Comparison of ENCODE assay signal across 8 mouse cellular contexts in genomic region chr19:24279706-24280600, GRCm38 (mm10). TPM values are rescaled to one million over a fixed set of nuclear protein-coding genes. Genes with fewer than 3 reads are reported as not detected.
DNase-seq lines count a peak whose midpoint lies in the region; ATAC-seq and TF ChIP-seq lines count a peak whose summit lies in the region.

No protein-coding gene starts in this region.

- peak; percentile 65 for ATAC-seq in forebrain, embryonic 16.5 days
- peak; percentile 71 for ATAC-seq in lung, embryonic 16.5 days (ENCODE audit: low read depth)

- H3K4me1 ChIP-seq in MEL (ENCODE audit: control insufficient read depth in 1 of 2, insufficient read depth in 2 of 2, low read length in 2 of 2): peaks cover 0 to 12% of the 10 kb centered on the region in 2 experiments; a peak in 2 of 4 replicates
- H3K4me1 ChIP-seq in forebrain, embryonic 16.5 days (replicated peaks; ENCODE audit: control insufficient read depth, insufficient read depth, low read length): peaks cover 10% of the 10 kb centered on the region
- H3K4me1 ChIP-seq in lung, embryonic 16.5 days (replicated peaks; ENCODE audit: control insufficient read depth, insufficient read depth, low read length): peaks cover 9% of the 10 kb centered on the region; the same call in 1 of the 2 replicates

- no peaks in the 10 kb centered on the region for H3K27me3 ChIP-seq in MEL (ENCODE audit: control insufficient read depth in 1 of 2, insufficient read depth in 2 of 2, low read length in 2 of 2)
- no peaks in the 10 kb centered on the region for H3K27me3 ChIP-seq in forebrain, embryonic 16.5 days (replicated peaks; ENCODE audit: control insufficient read depth, insufficient read depth, low read length)
- no peaks in the 10 kb centered on the region for H3K27me3 ChIP-seq in lung, embryonic 16.5 days (ENCODE audit: control insufficient read depth, insufficient read depth, low read depth, low read length)

- H3K9me3 ChIP-seq in MEL (replicated peaks; ENCODE audit: insufficient read depth, low read length): no peaks in the 10 kb centered on the region
- no peaks in the 10 kb centered on the region for H3K9me3 ChIP-seq in forebrain, embryonic 16.5 days (ENCODE audit: control insufficient read depth, low read length)
- no peaks in the 10 kb centered on the region for H3K9me3 ChIP-seq in lung, embryonic 16.5 days (ENCODE audit: control insufficient read depth, low read length)

- TF ChIP-seq POLR2A in MEL (IDR thresholded peaks at IDR 0.05; ENCODE audit: control insufficient read depth in 1 of 2, insufficient read depth in 1 of 2, low read depth in 1 of 2, low read length in 2 of 2, poor library complexity in 1 of 2): peak; percentile 74

- WGBS in forebrain, embryonic 16.5 days: under 1% methylated on average over 61 of the region's 78 CpGs
- WGBS in lung, embryonic 16.5 days: under 1% methylated on average over 55 of the region's 78 CpGs

- peak in 1 of 3 experiments; percentile 76; a peak in 2 of 6 replicates for TF ChIP-seq CTCF in MEL (IDR thresholded peaks at IDR 0.05 in 2 of 3, conservative IDR thresholded peaks at IDR 0.05 in 1 of 3; ENCODE audit: control insufficient read depth in 1 of 3, insufficient read depth in 1 of 3, low read depth in 2 of 3, low read length in 3 of 3, poor library complexity in 1 of 3, severe bottlenecking in 1 of 3)

- peaks cover 12% of the 10 kb centered on the region for H3K79me2 ChIP-seq in MEL (ENCODE audit: control insufficient read depth, insufficient read depth, low read length, poor library complexity)

- peak; percentile 77 to 95; a peak in 3 of 4 replicates for TF ChIP-seq EP300 in MEL (IDR thresholded peaks at IDR 0.05; ENCODE audit: low read depth in 1 of 2, low read length in 2 of 2)

- peak overlapping the region; percentile 66 to 69 for H3K4me3 ChIP-seq in MEL (ENCODE audit: control insufficient read depth in 1 of 2, insufficient read depth in 1 of 2, low read depth in 2 of 2, low read length in 2 of 2)
- peak overlapping the region; percentile 74 for H3K4me3 ChIP-seq in forebrain, embryonic 16.5 days (replicated peaks; ENCODE audit: low read length)
- H3K4me3 ChIP-seq in lung, embryonic 16.5 days (ENCODE audit: low read length): peak overlapping the region; percentile 70

- H3K9ac ChIP-seq in MEL (ENCODE audit: control insufficient read depth, low read depth, low read length, poor library complexity, severe bottlenecking): peak overlapping the region; percentile 75
- H3K9ac ChIP-seq in forebrain, embryonic 16.5 days (replicated peaks; ENCODE audit: low read depth, low read length): peak overlapping the region; percentile 78
- H3K9ac ChIP-seq in lung, embryonic 16.5 days (ENCODE audit: low read length): peak overlapping the region; percentile 82

- H3K36me3 ChIP-seq in MEL (ENCODE audit: control insufficient read depth in 1 of 2, insufficient read depth in 2 of 2, low read length in 2 of 2): peaks cover 0 to under 1% of the 10 kb centered on the region in 2 experiments; a peak in 1 of 4 replicates
- no peaks in the 10 kb centered on the region for H3K36me3 ChIP-seq in forebrain, embryonic 16.5 days (ENCODE audit: control insufficient read depth, insufficient read depth)
- H3K36me3 ChIP-seq in lung, embryonic 16.5 days (ENCODE audit: control insufficient read depth, insufficient read depth, low read length): 0 out of 2 replicates have a peak, but pooled peaks cover 2% of the 10 kb centered on the region

- H3K27ac ChIP-seq in MEL (ENCODE audit: control insufficient read depth, low read depth, low read length): peak overlapping the region; percentile 91
- H3K27ac ChIP-seq in forebrain, embryonic 16.5 days (ENCODE audit: low read length): peak overlapping the region; percentile 82
- peak overlapping the region; percentile 93 for H3K27ac ChIP-seq in lung, embryonic 16.5 days (ENCODE audit: low read length)

- peak; percentile 95 for DNase-seq in MEL (ENCODE audit: low read depth, low spot score)
- peak; percentile 78 to 94 for DNase-seq in cerebellum, adult 18-20 months
- peak; percentile 80 for DNase-seq in heart, postnatal 4 days
- DNase-seq in layer of hippocampus, adult 9-10 months (ENCODE audit: low spot score): peak; percentile 50
- peak; percentile 45 for DNase-seq in ovary, adult 18-20 months (ENCODE audit: low spot score)
- peak; percentile 89 for DNase-seq in thymus, postnatal 0 days (ENCODE audit: low spot score)

- TF ChIP-seq RAD21 in MEL (IDR thresholded peaks at IDR 0.05; ENCODE audit: low read depth, low read length): no peak

- peak overlapping the region; percentile 98 for H3K4me2 ChIP-seq in forebrain, embryonic 16.5 days (ENCODE audit: low read length)
- H3K4me2 ChIP-seq in lung, embryonic 16.5 days (ENCODE audit: low read depth, low read length): peak overlapping the region; percentile 90

TF ChIP-seq in MEL, 35 proteins besides CTCF, POLR2A, EP300 and RAD21:
- TF ChIP-seq TAL1 (IDR thresholded peaks at IDR 0.05; ENCODE audit: low read length) (peak; percentile 81), HCFC1 (IDR thresholded peaks at IDR 0.05; ENCODE audit: low read depth, low read length) (peak; percentile 65), UBTF (IDR thresholded peaks at IDR 0.05; ENCODE audit: borderline replicate concordance, insufficient read depth, low read depth, low read length) (no peak), MYC (IDR thresholded peaks at IDR 0.05; ENCODE audit: low read depth, low read length) (0 out of 2 replicates have a peak, but pooled peaks have one; percentile 71), TCF12 (IDR thresholded peaks at IDR 0.05; ENCODE audit: low read depth, low read length) (peak; percentile 88), MXI1 (IDR thresholded peaks at IDR 0.05; ENCODE audit: low read depth, low read length) (peak; percentile 41; the same call in 1 of the 2 replicates), USF1 (IDR thresholded peaks at IDR 0.05; ENCODE audit: low read depth, low read length) (no peak), ZNF384 (IDR thresholded peaks at IDR 0.05; ENCODE audit: low read depth, low read length) (no peak; the same call in 1 of the 2 replicates), MYB (IDR thresholded peaks at IDR 0.05; ENCODE audit: low read depth, low read length) (peak; percentile 93), SMC3 (IDR thresholded peaks at IDR 0.05; ENCODE audit: low read depth, low read length) (no peak), MAZ (IDR thresholded peaks at IDR 0.05; ENCODE audit: low read depth, low read length) (no peak), RCOR1 (IDR thresholded peaks at IDR 0.05; ENCODE audit: low read depth, low read length) (peak; percentile 58; the same call in 1 of the 2 replicates), SIN3A (IDR thresholded peaks at IDR 0.05; ENCODE audit: low read length) (peak; percentile 86), KAT2A (conservative IDR thresholded peaks at IDR 0.05; ENCODE audit: low read depth, low read length) (0 out of 2 replicates have a peak, but pooled peaks have one; percentile 10), ZKSCAN1 (IDR thresholded peaks at IDR 0.05; ENCODE audit: low read depth, low read length) (no peak), MEF2A (IDR thresholded peaks at IDR 0.05; ENCODE audit: extremely low read depth, insufficient replicate concordance, low read depth, low read length, poor library complexity, severe bottlenecking) (no peak), ELF1 (IDR thresholded peaks at IDR 0.05; ENCODE audit: low read depth, low read length) (no peak), NRF1 (IDR thresholded peaks at IDR 0.05; ENCODE audit: insufficient read depth, low read depth, low read length, poor library complexity, severe bottlenecking) (peak; percentile 51; the same call in 1 of the 2 replicates), ZMIZ1 (IDR thresholded peaks at IDR 0.05; ENCODE audit: low read depth, low read length) (peak; percentile 26; the same call in 1 of the 2 replicates), GATA1 (IDR thresholded peaks at IDR 0.05; ENCODE audit: low read depth, low read length) (peak; percentile 77), E2F4 (IDR thresholded peaks at IDR 0.05; ENCODE audit: borderline replicate concordance, low read depth, low read length) (peak; percentile 95), TBP (IDR thresholded peaks at IDR 0.05; ENCODE audit: low read depth, low read length) (peak; percentile 75), NELFE (IDR thresholded peaks at IDR 0.05; ENCODE audit: low read depth, low read length) (peak; percentile 58), ETS1 (IDR thresholded peaks at IDR 0.05; ENCODE audit: low read depth, low read length) (peak; percentile 66), MAX (IDR thresholded peaks at IDR 0.05; ENCODE audit: low read length) (peak; percentile 69)

RNA-seq across cellular contexts. Expression of gene Fxn, which starts 0.5 kb away (rescaled TPM):
- 46.2 and 53.7 TPM in 2 replicates for total RNA-seq in MEL (2012; rRNA removed)
- polyA plus RNA-seq in MEL (2012; ENCODE audit: insufficient read depth in 1 of 2, insufficient read length in 2 of 2, low read depth in 1 of 2, low replicate concordance in 2 of 2, missing spikeins in 1 of 2): 10 to 100 TPM in 1 of 2 experiments, not detected in 1; 83.7 TPM
- polyA plus RNA-seq in forebrain, embryonic 16.5 days (2015; fragmentation: Nextera tagmentation; extraction: Ambion mirVana): 40.1 and 40.3 TPM in 2 replicates
- total RNA-seq in heart, postnatal 4 days (2021): 10 to 100 TPM; 39.3 to 41.2 TPM
- polyA plus RNA-seq in lung, embryonic 16.5 days (2015; fragmentation: Nextera tagmentation; extraction: Ambion mirVana): 45.9 and 47.5 TPM in 2 replicates
- polyA plus RNA-seq in thymus, postnatal 0 days (2015; fragmentation: Nextera tagmentation; extraction: Ambion mirVana): 72.7 and 74.5 TPM in 2 replicates

RNA-seq across cellular contexts. Expression of gene Tjp2, which starts 55.1 kb away (rescaled TPM):
- total RNA-seq in MEL (2012; rRNA removed): 3.0 and 3.6 TPM in 2 replicates
- 1 to 10 TPM in 1 of 2 experiments, not detected in 1; 8.3 TPM for polyA plus RNA-seq in MEL (2012; ENCODE audit: insufficient read depth in 1 of 2, insufficient read length in 2 of 2, low read depth in 1 of 2, low replicate concordance in 2 of 2, missing spikeins in 1 of 2)
- polyA plus RNA-seq in forebrain, embryonic 16.5 days (2015; fragmentation: Nextera tagmentation; extraction: Ambion mirVana): 11.3 and 15.0 TPM in 2 replicates
- total RNA-seq in heart, postnatal 4 days (2021): 10 to 100 TPM; 36.9 to 37.7 TPM
- polyA plus RNA-seq in lung, embryonic 16.5 days (2015; fragmentation: Nextera tagmentation; extraction: Ambion mirVana): 34.6 and 36.6 TPM in 2 replicates
- polyA plus RNA-seq in thymus, postnatal 0 days (2015; fragmentation: Nextera tagmentation; extraction: Ambion mirVana): 9.4 and 9.5 TPM in 2 replicates

Comparison
In these comparisons a context has a peak if more than half of its experiments do, and no peak if none do; other contexts are left out.
1. Peak in every context shown above with its lines: DNase-seq, ATAC-seq, H3K4me3 ChIP-seq and H3K27ac ChIP-seq.
2. DNase-seq: peak in every context shown above with its lines; median percentile 95 in MEL; 89 in thymus, postnatal 0 days; 86 in cerebellum, adult 18-20 months; 80 in heart, postnatal 4 days; 50 in layer of hippocampus, adult 9-10 months; 45 in ovary, adult 18-20 months.